Mouse (Mus musculus): ENCODE measurements around the gene Trim67. TPM values are rescaled to one million over a fixed set of nuclear protein-coding genes. Genes with fewer than 3 reads are reported as not detected.

The Trim67 gene
- polyA plus RNA-seq, 1 experiment from 2014 or later: 0.70 TPM

- no peak overlapping the region for H3K4me2 ChIP-seq
- ATAC-seq (ENCODE audit: insufficient read depth) (no peak), DNase-seq (peak; percentile 23)
- no peaks in the 10 kb centered on the region for H3K9me3 ChIP-seq (ENCODE audit: low read depth, low read length)
- H3K9ac ChIP-seq: no peak overlapping the region
- H3K36me3 ChIP-seq (ENCODE audit: insufficient read depth): peaks cover 65% of the 10 kb centered on the region
- peak; percentile 37 for TF ChIP-seq CTCF (IDR thresholded peaks at IDR 0.05; ENCODE audit: low read depth)
- H3K4me1 ChIP-seq (ENCODE audit: insufficient read depth): peaks cover 4% of the 10 kb centered on the region; the same call in 1 of the 2 replicates
- H3K27ac ChIP-seq (ENCODE audit: low read depth): no peak overlapping the region
- H3K27me3 ChIP-seq (ENCODE audit: insufficient read depth, low read length): no peaks in the 10 kb centered on the region
- H3K4me3 ChIP-seq (ENCODE audit: low read depth, low read length): no peak overlapping the region
Observed at GRCm38 (mm10) chr8:124859466-124859865, 66.6 kb downstream of the Trim67 start.

GRCm38 (mm10) chr8:124860188-124860587 is 67.3 kb downstream of the Trim67 start:
- Histone ChIP-seq H3K4me3 (ENCODE audit: low read depth, low read length) (no peak overlapping the region), H3K4me2 (no peak overlapping the region), H3K9ac (no peak overlapping the region), H3K36me3 (ENCODE audit: insufficient read depth) (peaks cover 58% of the 10 kb centered on the region), H3K27ac (ENCODE audit: low read depth) (no peak overlapping the region), H3K4me1 (ENCODE audit: insufficient read depth) (peaks cover 4% of the 10 kb centered on the region; the same call in 1 of the 2 replicates), H3K27me3 (ENCODE audit: insufficient read depth, low read length) (no peaks in the 10 kb centered on the region), H3K9me3 (ENCODE audit: low read depth, low read length) (no peaks in the 10 kb centered on the region)
- no peak for DNase-seq
- TF ChIP-seq CTCF (IDR thresholded peaks at IDR 0.05; ENCODE audit: low read depth): no peak
- WGBS: 96% methylated on average over 3 of the region's 3 CpGs
- no peak for ATAC-seq (ENCODE audit: insufficient read depth)

- Histone ChIP-seq H3K4me1 (ENCODE audit: insufficient read depth) (peaks cover 4% of the 10 kb centered on the region; the same call in 1 of the 2 replicates), H3K27ac (ENCODE audit: low read depth) (peak within 1 kb of the TSS; percentile 95), H3K4me2 (peak within 1 kb of the TSS; percentile 78), H3K36me3 (ENCODE audit: insufficient read depth) (peaks cover 35% of the 10 kb centered on the region), H3K9me3 (ENCODE audit: low read depth, low read length) (no peaks in the 10 kb centered on the region), H3K27me3 (ENCODE audit: insufficient read depth, low read length) (no peaks in the 10 kb centered on the region), H3K9ac (peak within 1 kb of the TSS; percentile 96), H3K4me3 (ENCODE audit: low read depth, low read length) (peak within 1 kb of the TSS; percentile 93)
- WGBS: under 1% methylated on average over 55 of the region's 55 CpGs
- DNase-seq: peak; percentile 96
- peak; percentile 14; the same call in 1 of the 2 replicates for TF ChIP-seq CTCF (IDR thresholded peaks at IDR 0.05; ENCODE audit: low read depth)
- ATAC-seq (ENCODE audit: insufficient read depth): peak; percentile 97
Observed at GRCm38 (mm10) chr8:124862321-124863162, 69.7 kb downstream of the Trim67 start, which contains the start of the genes Gnpat and 2810004N23Rik. Gene Gnpat (plus strand): TSS chr8:124863033. Gene 2810004N23Rik (minus strand): TSS chr8:124863120.

GRCm38 (mm10) chr8:124863163-124863677 is 70.3 kb downstream of the Trim67 start:
- Histone ChIP-seq H3K4me1 (ENCODE audit: insufficient read depth) (peaks cover 4% of the 10 kb centered on the region; the same call in 1 of the 2 replicates), H3K9me3 (ENCODE audit: low read depth, low read length) (no peaks in the 10 kb centered on the region), H3K4me3 (ENCODE audit: low read depth, low read length) (peak overlapping the region; percentile 93), H3K9ac (peak overlapping the region; percentile 96), H3K27ac (ENCODE audit: low read depth) (peak overlapping the region; percentile 95), H3K27me3 (ENCODE audit: insufficient read depth, low read length) (no peaks in the 10 kb centered on the region), H3K36me3 (ENCODE audit: insufficient read depth) (peaks cover 29% of the 10 kb centered on the region), H3K4me2 (peak overlapping the region; percentile 78)
- no peak for TF ChIP-seq CTCF (IDR thresholded peaks at IDR 0.05; ENCODE audit: low read depth)
- WGBS: under 1% methylated on average over 33 of the region's 33 CpGs
- ATAC-seq (ENCODE audit: insufficient read depth): no peak; the same call in 1 of the 2 replicates
- DNase-seq: no peak

- ATAC-seq (ENCODE audit: insufficient read depth) (no peak), DNase-seq (peak; percentile 6)
- peaks cover 23% of the 10 kb centered on the region for H3K36me3 ChIP-seq (ENCODE audit: insufficient read depth)
- H3K4me2 ChIP-seq: peak overlapping the region; percentile 78
- WGBS: 9% methylated on average over 8 of the region's 8 CpGs
- H3K27ac ChIP-seq (ENCODE audit: low read depth): peak overlapping the region; percentile 95; the same call in 1 of the 2 replicates
- H3K9ac ChIP-seq: peak overlapping the region; percentile 96
- H3K9me3 ChIP-seq (ENCODE audit: low read depth, low read length): no peaks in the 10 kb centered on the region
- H3K4me3 ChIP-seq (ENCODE audit: low read depth, low read length): peak overlapping the region; percentile 93
- 0 out of 2 replicates have a peak, but pooled peaks have one; percentile 5 for TF ChIP-seq CTCF (IDR thresholded peaks at IDR 0.05; ENCODE audit: low read depth)
- peaks cover 4% of the 10 kb centered on the region; the same call in 1 of the 2 replicates for H3K4me1 ChIP-seq (ENCODE audit: insufficient read depth)
- no peaks in the 10 kb centered on the region for H3K27me3 ChIP-seq (ENCODE audit: insufficient read depth, low read length)
Observed at GRCm38 (mm10) chr8:124863729-124864128, 70.8 kb downstream of the Trim67 start.

- 48% methylated on average over 3 of the region's 3 CpGs for WGBS
- H3K27ac ChIP-seq (ENCODE audit: low read depth): no peak overlapping the region
- H3K9me3 ChIP-seq (ENCODE audit: low read depth, low read length): no peaks in the 10 kb centered on the region
- no peak for ATAC-seq (ENCODE audit: insufficient read depth)
- TF ChIP-seq CTCF (IDR thresholded peaks at IDR 0.05; ENCODE audit: low read depth): no peak
- H3K27me3 ChIP-seq (ENCODE audit: insufficient read depth, low read length): no peaks in the 10 kb centered on the region
- H3K9ac ChIP-seq: no peak overlapping the region
- peaks cover 4% of the 10 kb centered on the region; the same call in 1 of the 2 replicates for H3K4me1 ChIP-seq (ENCODE audit: insufficient read depth)
- no peak overlapping the region for H3K4me3 ChIP-seq (ENCODE audit: low read depth, low read length)
- H3K36me3 ChIP-seq (ENCODE audit: insufficient read depth): peaks cover 20% of the 10 kb centered on the region
- DNase-seq: no peak
- H3K4me2 ChIP-seq: no peak overlapping the region
Observed at GRCm38 (mm10) chr8:124866669-124867068, 73.8 kb downstream of the Trim67 start.

- no peak for TF ChIP-seq CTCF (IDR thresholded peaks at IDR 0.05; ENCODE audit: low read depth)
- no peaks in the 10 kb centered on the region for H3K27me3 ChIP-seq (ENCODE audit: insufficient read depth, low read length)
- peaks cover 25% of the 10 kb centered on the region for H3K36me3 ChIP-seq (ENCODE audit: insufficient read depth)
- no peak overlapping the region for H3K4me2 ChIP-seq
- 58% methylated on average over 2 of the region's 2 CpGs for WGBS
- no peak overlapping the region for H3K4me3 ChIP-seq (ENCODE audit: low read depth, low read length)
- H3K4me1 ChIP-seq (ENCODE audit: insufficient read depth): peaks cover 4% of the 10 kb centered on the region; the same call in 1 of the 2 replicates
- H3K9me3 ChIP-seq (ENCODE audit: low read depth, low read length): no peaks in the 10 kb centered on the region
- DNase-seq: no peak
- no peak for ATAC-seq (ENCODE audit: insufficient read depth)
- no peak overlapping the region for H3K27ac ChIP-seq (ENCODE audit: low read depth)
- no peak overlapping the region for H3K9ac ChIP-seq
Observed at GRCm38 (mm10) chr8:124867126-124867525, 74.2 kb downstream of the Trim67 start.
